Mouse (Mus musculus) urinary bladder, adult 18-20 months (tissue): ENCODE measurements at regions not wholly inside any gene's neighbourhood (a gene's known extent, or its start where the extent isn't known, plus 50 kb on each side); places are given as distances from the start of the nearest gene placed in this dataset.

Source experiments
- DNase-seq, 2 experiments: peaks; one replicate each; pipeline ENCODE4 v3.0.0; 2022; ENCODE audit warnings: low spot score in 2 of 2, mixed read lengths in 2 of 2

- no peak for DNase-seq
Observed at GRCm38 (mm10) chr13:28898900-28899299, 54.6 kb downstream of the Sox4 start.

DNA sequence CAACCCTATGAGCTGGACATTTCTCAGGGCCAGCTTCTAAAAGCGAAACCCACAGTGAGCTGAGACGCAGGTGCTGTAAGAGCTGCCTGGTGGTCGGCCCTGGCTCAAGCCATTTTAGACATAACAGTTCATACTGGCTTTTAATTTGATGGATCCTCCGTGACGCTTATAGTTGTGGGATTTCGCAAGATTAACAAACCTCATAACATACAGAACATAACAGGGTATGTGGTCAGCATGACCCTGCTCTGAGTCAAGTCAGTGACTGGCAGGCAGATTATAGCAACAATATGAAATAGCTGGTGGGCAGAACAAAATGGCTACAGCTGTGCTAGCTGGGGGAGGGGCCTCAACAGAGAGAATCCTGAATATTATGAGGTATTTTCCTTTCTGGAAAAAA, 60.6 kb downstream of the Sox4 start:
- no peak for DNase-seq

DNA sequence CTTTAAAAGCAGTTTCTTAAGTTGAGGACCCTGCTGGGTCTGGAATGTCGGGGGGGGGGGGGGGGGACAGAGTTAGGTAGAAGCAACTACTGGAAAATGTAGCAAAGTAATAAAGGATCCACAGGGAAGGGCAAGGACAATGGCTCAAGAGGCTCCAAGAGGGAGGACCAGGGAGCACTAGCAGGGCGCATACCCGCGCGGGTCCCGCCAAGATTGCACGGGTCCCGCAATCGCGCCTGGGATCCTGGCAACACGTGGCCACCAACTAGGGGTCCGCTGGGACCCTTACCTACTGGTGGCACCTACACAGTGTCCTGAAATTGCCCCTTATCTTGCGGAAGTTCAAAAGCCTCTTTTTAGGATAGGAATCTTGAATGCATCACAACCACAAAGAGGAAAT, 66.4 kb downstream of the Sox4 start:
- DNase-seq, result no peak

- no peak for DNase-seq
Observed at GRCm38 (mm10) chr13:28886691-28887090, 66.8 kb downstream of the Sox4 start.

DNA sequence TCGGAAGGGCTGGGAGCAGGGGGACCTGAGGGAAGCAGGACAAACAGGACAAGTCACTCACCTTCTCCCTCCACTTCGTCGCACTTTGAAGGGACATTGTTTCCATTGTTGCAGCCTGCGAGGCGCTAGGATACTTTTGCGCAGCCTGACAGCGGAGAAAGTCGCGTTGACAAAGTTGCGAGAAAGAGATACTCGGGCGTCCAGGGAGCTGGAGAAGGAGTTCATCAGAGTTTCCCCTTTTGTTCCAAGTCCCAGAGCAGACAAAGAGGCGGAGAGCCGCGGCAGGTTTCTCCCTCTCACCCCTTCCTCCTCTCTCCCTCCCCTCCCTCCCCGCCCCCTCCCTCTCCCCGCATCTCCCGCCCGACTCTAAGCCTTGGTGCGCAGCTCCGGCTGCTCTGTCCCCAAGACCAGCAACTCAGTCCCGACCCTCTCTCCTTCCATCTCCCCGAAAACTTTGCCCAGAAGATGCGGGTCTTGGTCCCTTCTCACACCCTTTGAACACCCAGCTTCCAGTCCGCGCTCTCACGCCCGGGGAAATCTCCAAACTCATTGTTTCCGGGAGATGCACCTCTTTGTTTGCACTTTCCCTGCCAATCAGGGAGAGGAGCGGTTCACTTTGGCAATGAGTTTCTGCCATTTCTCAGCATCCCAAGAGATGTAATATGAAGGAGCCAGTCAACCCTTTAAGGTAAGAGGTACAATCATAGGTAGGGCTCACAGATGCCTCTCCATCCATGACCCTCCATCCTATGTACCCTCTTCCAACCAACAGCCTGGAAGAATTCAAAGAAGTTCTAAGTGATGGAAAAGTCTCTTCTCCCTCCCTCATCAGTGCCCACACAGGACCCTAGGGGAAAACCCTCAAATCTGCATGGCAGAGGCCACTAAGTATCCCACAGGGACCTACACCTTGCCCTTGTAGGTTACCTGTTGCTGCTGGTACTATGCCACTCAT, 68.2 kb downstream of the Sox4 start:
- peak in 1 of 2 experiments; percentile 45 for DNase-seq

DNA sequence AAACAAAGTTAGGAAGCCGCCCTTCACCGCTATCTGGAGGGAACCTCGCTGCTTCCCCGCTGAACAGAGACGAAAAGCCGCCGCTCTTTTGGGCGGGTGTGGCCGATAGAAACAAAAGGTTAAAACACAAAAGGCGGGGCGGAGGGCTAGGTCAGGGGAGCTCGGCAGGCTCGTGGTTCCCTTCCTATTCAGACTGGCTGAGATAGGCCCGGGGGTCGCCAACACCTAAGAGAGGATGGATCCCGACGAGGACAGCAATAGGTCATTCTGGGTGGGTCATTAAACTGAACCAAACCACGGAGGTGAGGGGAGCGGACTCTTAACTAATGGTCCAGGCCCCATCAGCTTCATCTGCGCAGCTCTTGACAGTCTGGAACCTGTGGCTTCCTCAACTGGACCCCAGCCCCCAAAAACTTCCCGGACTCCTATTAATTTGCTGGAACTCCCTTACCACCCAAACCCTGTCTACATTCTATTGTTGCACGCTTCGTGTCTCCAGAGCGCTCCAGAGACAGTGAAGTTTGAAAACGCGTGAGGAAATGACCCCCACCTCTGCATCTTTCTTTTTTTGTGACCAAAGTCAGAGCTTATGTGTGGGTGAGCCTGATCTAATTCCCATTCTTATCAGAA, 69.2 kb downstream of the Sox4 start:
- DNase-seq, result peak; percentile 18 to 30

GRCm38 (mm10) chr13:28883398-28883797, 70.1 kb downstream of the Sox4 start:
- DNase-seq, result no peak

- DNase-seq, result no peak
Observed at GRCm38 (mm10) chr13:28880888-28881287, 72.6 kb downstream of the Sox4 start.

GRCm38 (mm10) chr13:28878692-28879091, 74.8 kb downstream of the Sox4 start:
- DNase-seq, result no peak

DNA sequence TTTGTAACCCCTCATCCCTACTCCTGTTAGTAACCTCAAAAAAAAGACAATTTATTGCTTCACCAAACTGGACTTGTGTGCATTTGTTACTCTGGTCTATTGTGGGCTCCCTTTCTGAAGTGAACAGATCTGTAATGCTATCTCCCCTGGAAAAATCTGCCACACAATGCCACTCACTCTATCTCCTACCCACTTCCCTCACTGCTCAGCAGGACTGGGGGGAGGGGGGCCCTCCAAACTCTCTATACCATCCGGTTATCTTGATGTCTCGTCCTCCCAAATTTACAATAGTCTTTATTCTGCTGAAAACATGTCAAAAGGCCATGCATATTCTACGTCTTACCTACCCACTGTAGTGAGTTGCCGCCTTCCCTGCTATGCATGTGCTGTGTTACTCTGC, 76.7 kb downstream of the Sox4 start:
- no peak for DNase-seq

DNA sequence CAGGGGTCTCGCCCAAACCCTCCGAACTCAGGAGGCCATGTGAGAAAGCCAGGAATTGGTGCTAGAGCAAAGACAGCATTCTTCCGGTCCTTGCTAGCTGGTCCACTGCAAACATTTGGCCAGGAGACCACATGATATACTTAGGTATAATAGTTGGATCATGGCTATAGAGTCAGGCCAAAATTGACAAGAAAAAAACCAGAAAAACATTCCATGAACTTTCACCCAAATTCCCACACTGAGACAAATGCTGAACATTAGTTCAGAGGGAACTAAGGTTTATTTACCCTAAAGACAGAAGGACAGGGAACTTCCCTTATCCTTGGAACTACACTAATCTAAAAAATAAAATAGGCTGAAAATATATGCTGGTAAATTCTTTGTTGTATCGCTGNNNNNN, 82.8 kb downstream of the Sox4 start:
- DNase-seq, result no peak

- peak in 1 of 2 experiments; percentile 52 for DNase-seq
Observed at GRCm38 (mm10) chr13:28867210-28867609, 86.3 kb downstream of the Sox4 start.

GRCm38 (mm10) chr13:28866686-28867085, 86.8 kb downstream of the Sox4 start:
- DNase-seq, result no peak

GRCm38 (mm10) chr13:28860601-28861000, 92.9 kb downstream of the Sox4 start:
- DNase-seq, result no peak

- no peak for DNase-seq
Observed at GRCm38 (mm10) chr13:28859829-28860427, 93.6 kb downstream of the Sox4 start.

GRCm38 (mm10) chr13:28858001-28858400, 95.5 kb downstream of the Sox4 start:
- DNase-seq, result no peak

DNA sequence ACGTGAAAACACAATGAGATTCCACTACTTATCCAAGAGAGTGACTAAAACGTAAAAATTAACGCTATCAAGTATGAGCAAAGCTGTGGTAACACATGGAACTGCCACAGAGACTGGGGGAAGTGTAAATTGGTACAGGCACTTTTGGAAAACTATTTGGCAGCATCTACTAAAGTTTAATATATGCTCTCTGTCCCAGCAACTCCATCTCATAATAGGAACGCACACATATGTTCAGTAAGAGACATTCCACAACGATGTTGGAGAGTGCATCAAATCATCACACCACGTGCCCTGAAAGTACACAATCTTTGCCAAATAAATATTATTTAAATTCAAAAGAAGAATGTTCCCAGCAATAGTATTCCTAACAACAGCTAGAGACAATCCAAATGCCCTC, 96.3 kb downstream of the Sox4 start:
- DNase-seq, result no peak

DNA sequence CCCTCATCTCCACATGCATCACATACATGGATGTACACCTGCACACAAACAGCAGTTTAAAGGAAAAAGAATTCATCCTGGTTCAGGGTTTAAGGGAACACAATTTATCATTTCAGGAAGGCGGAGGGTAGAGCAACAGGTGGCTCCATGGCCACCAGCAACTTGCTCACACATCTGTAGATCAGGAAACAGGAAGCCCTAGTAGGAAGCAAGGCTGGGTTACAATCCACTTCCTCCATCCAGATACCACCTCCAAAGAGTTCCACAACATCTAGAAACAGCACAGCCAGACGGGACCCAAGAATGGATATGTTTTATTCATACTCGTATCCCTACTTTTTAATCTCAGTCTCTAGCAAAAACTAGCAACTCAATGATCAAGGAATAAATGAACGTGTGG, 97.0 kb downstream of the Sox4 start:
- no peak for DNase-seq

DNA sequence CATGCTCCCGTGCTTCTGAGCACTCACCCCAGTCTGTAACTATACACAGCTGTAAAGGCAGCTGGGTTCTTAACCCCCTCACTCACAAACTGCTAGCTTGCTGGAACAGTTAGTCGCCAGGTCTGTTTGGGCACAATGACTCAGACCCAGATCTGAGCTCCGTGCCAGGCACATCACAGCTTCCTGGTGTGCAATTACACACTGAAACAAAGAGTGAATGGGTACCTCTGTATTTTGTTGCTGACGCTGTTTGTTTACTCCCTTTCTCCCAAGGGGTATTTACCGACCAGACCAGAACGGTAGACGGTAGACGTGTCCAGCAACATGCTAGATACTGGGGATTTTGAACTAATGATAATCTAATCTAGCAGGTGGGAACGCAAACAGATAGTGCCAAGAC, 99.3 kb downstream of the Sox4 start:
- peak in 1 of 2 experiments; percentile 29 for DNase-seq

- no peak for DNase-seq
Observed at GRCm38 (mm10) chr13:28848305-28848704, 105.2 kb downstream of the Sox4 start.

GRCm38 (mm10) chr13:28847478-28847877, 106.0 kb downstream of the Sox4 start:
- DNase-seq, result no peak

DNA sequence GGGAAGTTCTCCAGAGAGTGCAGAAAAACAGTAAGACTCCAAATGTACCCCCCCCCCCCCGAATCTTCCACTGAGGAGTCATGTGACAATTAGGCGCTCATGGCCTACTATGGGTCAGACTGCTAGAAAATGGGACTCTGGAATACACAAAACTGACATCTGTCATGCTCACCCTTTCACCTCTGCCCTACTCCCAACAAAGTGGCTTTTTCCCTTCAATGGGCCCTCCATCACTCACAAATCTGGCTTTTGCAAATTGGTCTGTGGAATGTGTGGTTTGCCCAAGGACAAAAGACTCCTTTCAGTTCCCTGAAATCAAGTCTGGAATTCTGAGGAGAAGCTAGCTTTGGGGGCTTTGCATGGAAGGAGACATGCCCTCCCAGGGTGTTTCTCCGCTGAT, 109.0 kb downstream of the Sox4 start:
- no peak for DNase-seq

DNA sequence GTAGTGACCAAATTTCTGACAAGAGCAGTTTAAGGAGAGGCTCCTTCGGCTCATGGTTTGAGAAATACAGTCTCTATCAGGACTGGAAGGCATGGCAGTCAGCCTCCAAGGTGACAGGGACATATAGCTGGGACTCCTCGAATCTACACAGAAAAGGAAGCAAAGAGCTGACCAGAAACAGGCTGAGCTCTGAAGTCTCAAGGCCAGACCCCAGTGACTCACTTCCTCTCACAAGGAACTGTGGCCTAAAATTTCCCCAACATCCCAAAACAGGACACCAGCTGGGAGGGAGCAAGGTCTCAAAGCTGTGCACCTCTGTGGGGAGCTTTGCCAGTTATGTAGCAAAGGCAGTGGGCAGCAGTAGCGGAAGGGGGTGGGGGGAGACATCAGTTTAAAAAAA, 110.7 kb downstream of the Sox4 start:
- no peak for DNase-seq
